In genomic region chr1:131019492-131020098, GRCm38 (mm10) we compare ENCODE assay signal across 27 mouse cellular contexts. TPM values are rescaled to one million over a fixed set of nuclear protein-coding genes. Genes with fewer than 3 reads are reported as not detected.
DNase-seq lines count a peak whose midpoint lies in the region; ATAC-seq and TF ChIP-seq lines count a peak whose summit lies in the region.
"Had no signal": no experiment of that assay in that cellular context is flagged by ENCODE, and none has a peak within 500 bp of the region (broad histone marks: within the 10 kb centered on the region; RNA-seq: fewer than 3 reads in every experiment).

Gene Il10 (plus strand): TSS chr1:131019845.

- no peak within 1 kb of the TSS for H3K9ac ChIP-seq in lung, embryonic 16.5 days (ENCODE audit: low read length)
- H3K9ac ChIP-seq in ES-Bruce4 (ENCODE audit: low read depth, poor library complexity, severe bottlenecking), result no peak within 1 kb of the TSS
- H3K9ac ChIP-seq: embryonic facial prominence, embryonic 12.5 days; forebrain, embryonic 15.5 days; heart, embryonic 15.5 days; hindbrain, embryonic 15.5 days had no signal

- TF ChIP-seq POLR2A in ES-Bruce4 (IDR thresholded peaks at IDR 0.05; ENCODE audit: insufficient read depth, low read length), result no peak

- DNase-seq in lung, adult 18-20 months, result no peak
- DNase-seq in Muller cell, postnatal 12 days (ENCODE audit: inconsistent ontology term), result no peak
- DNase-seq in urinary bladder, postnatal 36 days (ENCODE audit: low spot score in 2 of 2), result no peak
- no peak for DNase-seq in urinary bladder, adult 18-20 months (ENCODE audit: low spot score in 2 of 2)
- DNase-seq: adrenal gland, postnatal 10 days; B cell, adult 2 months; cerebellum, adult 2 months; cerebellum, postnatal 14 days; heart, adult 2 months; heart, postnatal 14 days had no signal

- H3K79me2 ChIP-seq in macrophage (ENCODE audit: inconsistent target), result peaks cover 7% of the 10 kb centered on the region; the same call in 1 of the 2 replicates

- no peaks in the 10 kb centered on the region for H3K36me3 ChIP-seq in lung, embryonic 16.5 days (ENCODE audit: control insufficient read depth, insufficient read depth, low read length)
- no peaks in the 10 kb centered on the region for H3K36me3 ChIP-seq in ES-Bruce4 (ENCODE audit: control insufficient read depth, insufficient read depth, low read length, poor library complexity, severe bottlenecking)
- peaks cover 18% of the 10 kb centered on the region; the same call in 1 of the 2 replicates for H3K36me3 ChIP-seq in macrophage (ENCODE audit: inconsistent target)
- H3K36me3 ChIP-seq: embryonic facial prominence, embryonic 12.5 days; forebrain, embryonic 15.5 days; heart, embryonic 15.5 days; hindbrain, embryonic 15.5 days had no signal

- 0 out of 2 replicates have a peak, but pooled peaks have one; percentile 20 for ATAC-seq in lung, embryonic 16.5 days (ENCODE audit: low read depth)
- ATAC-seq: CD4-positive, CD25-positive, alpha-beta regulatory T cell, adult 4 months; forebrain, embryonic 15.5 days; inflammation-experienced regulatory T-cells, adult 6 months had no signal

- no peak for TF ChIP-seq EP300 in ES-Bruce4 (IDR thresholded peaks at IDR 0.05; ENCODE audit: insufficient read depth, low read depth, low read length)

- H3K4me3 ChIP-seq in lung, embryonic 16.5 days (ENCODE audit: low read length), result no peak within 1 kb of the TSS
- H3K4me3 ChIP-seq in ES-Bruce4 (ENCODE audit: low read depth, low read length), result no peak within 1 kb of the TSS
- H3K4me3 ChIP-seq in brown adipose tissue, adult 24 weeks (ENCODE audit: insufficient read depth, low read depth, low read length), result peak within 1 kb of the TSS; percentile 7; the same call in 1 of the 2 replicates
- H3K4me3 ChIP-seq in macrophage (ENCODE audit: inconsistent target), result peak within 1 kb of the TSS; percentile 28
- H3K4me3 ChIP-seq: embryonic facial prominence, embryonic 12.5 days; forebrain, embryonic 15.5 days; heart, adult 2 months; heart, embryonic 15.5 days; hindbrain, embryonic 15.5 days had no signal

- no peaks in the 10 kb centered on the region for H3K4me1 ChIP-seq in lung, embryonic 16.5 days (replicated peaks; ENCODE audit: control insufficient read depth, insufficient read depth, low read length)
- no peaks in the 10 kb centered on the region for H3K4me1 ChIP-seq in ES-Bruce4 (ENCODE audit: control insufficient read depth, insufficient read depth, low read length)
- H3K4me1 ChIP-seq in brown adipose tissue, adult 24 weeks (ENCODE audit: control insufficient read depth, insufficient read depth, insufficient read length, low read length), result no peaks in the 10 kb centered on the region
- H3K4me1 ChIP-seq: embryonic facial prominence, embryonic 12.5 days; forebrain, embryonic 15.5 days; heart, embryonic 15.5 days; hindbrain, embryonic 15.5 days had no signal

- H3K27me3 ChIP-seq in lung, embryonic 16.5 days (ENCODE audit: control insufficient read depth, insufficient read depth, low read depth, low read length), result no peaks in the 10 kb centered on the region
- H3K27me3 ChIP-seq in ES-Bruce4 (ENCODE audit: control insufficient read depth, insufficient read depth, low read length, poor library complexity, severe bottlenecking), result no peaks in the 10 kb centered on the region
- H3K27me3 ChIP-seq: embryonic facial prominence, embryonic 12.5 days; forebrain, embryonic 15.5 days; hindbrain, embryonic 15.5 days had no signal

- 57% methylated on average over 8 of the region's 8 CpGs for WGBS in lung, embryonic 16.5 days
- WGBS in macrophage (ENCODE audit: missing documents), result 17% methylated on average over 8 of the region's 8 CpGs

- no peak for TF ChIP-seq CTCF in ES-Bruce4 (IDR thresholded peaks at IDR 0.05; ENCODE audit: low read depth, low read length)

- no peaks in the 10 kb centered on the region for H3K9me3 ChIP-seq in lung, embryonic 16.5 days (ENCODE audit: control insufficient read depth, low read length)
- H3K9me3 ChIP-seq in ES-Bruce4 (replicated peaks; ENCODE audit: control insufficient read depth, insufficient read depth, low read length, poor library complexity, severe bottlenecking), result no peaks in the 10 kb centered on the region
- H3K9me3 ChIP-seq: embryonic facial prominence, embryonic 12.5 days; forebrain, embryonic 15.5 days; heart, embryonic 15.5 days; hindbrain, embryonic 15.5 days had no signal

- H3K27ac ChIP-seq in lung, embryonic 16.5 days (ENCODE audit: low read length), result no peak within 1 kb of the TSS
- H3K27ac ChIP-seq in ES-Bruce4 (ENCODE audit: insufficient read depth, low read length) (peak within 1 kb of the TSS; percentile 34; the same call in 1 of the 2 replicates), macrophage (peak within 1 kb of the TSS; percentile 81)
- H3K27ac ChIP-seq in brown adipose tissue, adult 24 weeks (replicated peaks; ENCODE audit: low read depth, low read length), result no peak within 1 kb of the TSS
- H3K27ac ChIP-seq: embryonic facial prominence, embryonic 12.5 days; forebrain, embryonic 15.5 days; heart, adult 2 months; heart, embryonic 15.5 days; hindbrain, embryonic 15.5 days had no signal

- no peak within 1 kb of the TSS for H3K4me2 ChIP-seq in lung, embryonic 16.5 days (ENCODE audit: low read depth, low read length)
- H3K4me2 ChIP-seq: embryonic facial prominence, embryonic 12.5 days; forebrain, embryonic 15.5 days; heart, embryonic 11.5 days; heart, embryonic 15.5 days; hindbrain, embryonic 15.5 days had no signal

RNA-seq across cellular contexts. Expression of gene Il10, which starts in this region (rescaled TPM):
- polyA plus RNA-seq in lung, embryonic 16.5 days (2015; fragmentation: Nextera tagmentation; extraction: Ambion mirVana), result not detected in 2 replicates
- not detected in 2 replicates for polyA plus RNA-seq in ES-Bruce4 (2011; ENCODE audit: insufficient read depth, insufficient read length, low read depth, missing spikeins)
- not detected in 2 replicates for polyA plus RNA-seq in brown adipose tissue, adult 24 weeks (2012; ENCODE audit: insufficient read depth, insufficient read length, missing spikeins)
- 100 to 1,000 TPM in 8 of 26 experiments, 10 to 100 TPM in 15, 1 to 10 TPM in 3; 4.9 to 359 (median 26.5) TPM for total RNA-seq in macrophage (2018; cell fraction: chromatin; rRNA removed)
- 100 to 1,000 TPM in 10 of 26 experiments, 10 to 100 TPM in 14, 1 to 10 TPM in 2; 4.0 to 501 (median 62.0) TPM for total RNA-seq in macrophage (2018; cell fraction: cytosol; rRNA removed)
- total RNA-seq in macrophage (2018; cell fraction: nucleus; rRNA removed), result 100 to 1,000 TPM in 13 of 26 experiments, 10 to 100 TPM in 12, 1 to 10 TPM in 1; 4.7 to 692 (median 104) TPM
- polyA plus RNA-seq in macrophage (2018), result 4.4 to 10.1 TPM (median 5.1 TPM) in 3 replicates
- total RNA-seq: adrenal gland, postnatal 10 days; adrenal gland, postnatal 4 days; gastrocnemius, adult 8-10 months; gastrocnemius, postnatal 4 days; heart, adult 2 months; heart, postnatal 14 days had no signal
- polyA plus RNA-seq: cerebellum, adult 2 months; cortical plate, adult 2 months; embryonic facial prominence, embryonic 12.5 days; forebrain, embryonic 11.5 days; forebrain, embryonic 15.5 days; heart, adult 2 months; heart, embryonic 11.5 days; heart, embryonic 15.5 days; hindbrain, embryonic 11.5 days; hindbrain, embryonic 15.5 days had no signal

Comparison
In these comparisons a context has a peak if more than half of its experiments do, and no peak if none do; other contexts are left out.
1. Peak in ATAC-seq in lung, embryonic 16.5 days; RNA of the gene not detected or under 1 TPM.
2. H3K27ac ChIP-seq: peak in ES-Bruce4 (single experiment) and macrophage (single experiment); none in lung, embryonic 16.5 days (single experiment) and brown adipose tissue, adult 24 weeks (single experiment).
3. H3K4me3 ChIP-seq: peak in brown adipose tissue, adult 24 weeks (single experiment) and macrophage (single experiment); none in lung, embryonic 16.5 days (single experiment) and ES-Bruce4 (single experiment).